Mouse (Mus musculus) liver, embryonic 16.5 days (tissue): ENCODE results near the gene Fkbpl. TPM values are rescaled to one million over a fixed set of nuclear protein-coding genes. Genes with fewer than 3 reads are reported as not detected.
A peak's percentile ranks its signal among the peaks of the same experiment; 100 is the strongest.

ENCODE experiments used
- ATAC-seq: fragments of 200-750 bp; cut with Nextera tagmentation; 2 replicates; pipeline ENCODE4 v1.8.0; 2017; ENCODE audit warnings: low read depth, mild to moderate bottlenecking, moderate number of reproducible peaks, moderate library complexity
- H3K27ac ChIP-seq: fragments of 300-500 bp; sonication (generic); 2 replicates; pipeline ENCODE4 v1.5.1; 2014; ENCODE audit warnings: mild to moderate bottlenecking, low read length
- H3K27me3 ChIP-seq: fragments of 300-500 bp; sonication (generic); 2 replicates; pipeline ENCODE4 v1.6.1; 2014; ENCODE audit warnings: low read depth, low read length, mixed read lengths; ENCODE audit not compliant: control insufficient read depth, insufficient read depth
- H3K36me3 ChIP-seq: fragments of 300-500 bp; sonication (generic); 2 replicates; pipeline ENCODE4 v1.6.1; 2014; ENCODE audit warnings: mild to moderate bottlenecking; ENCODE audit not compliant: control insufficient read depth, insufficient read depth
- H3K4me1 ChIP-seq: fragments of 300-500 bp; sonication (generic); 2 replicates; pipeline ENCODE4 v1.6.1; 2014; ENCODE audit warnings: low read depth, low read length, mixed read lengths; ENCODE audit not compliant: control insufficient read depth
- H3K4me2 ChIP-seq: fragments of 300-500 bp; sonication (generic); 2 replicates; pipeline ENCODE4 v1.6.1; 2014; ENCODE audit warnings: low read depth, low read length, mixed read lengths
- H3K4me3 ChIP-seq: fragments of 300-500 bp; sonication (generic); 2 replicates; pipeline ENCODE4 v1.5.1; 2014; ENCODE audit warnings: low read depth, mild to moderate bottlenecking, low read length
- H3K9ac ChIP-seq: fragments of 300-500 bp; sonication (generic); 2 replicates; pipeline ENCODE4 v1.6.1; 2014; ENCODE audit warnings: low read depth, low read length
- H3K9me3 ChIP-seq: fragments of 300-500 bp; sonication (generic); replicated peaks from 2 replicates; pipeline ENCODE4 v1.6.1; 2016; ENCODE audit warnings: low read length; ENCODE audit not compliant: control insufficient read depth
- WGBS: fragments of 180-500 bp; shearing (Covaris S2); extraction: QIAGEN DNeasy Blood & Tissue Kit; methylation state at CpG from one replicate; pipeline ENCODE4 v1.1.7; 2014; ENCODE audit not compliant: insufficient replicate concordance; 5-methylcytosine and 5-hydroxymethylcytosine counted together
- polyA plus RNA-seq: library from polyadenylated mRNA; unstranded; fragments of >200 nt; fragmentation: Nextera tagmentation; extraction: Ambion mirVana; gene quantifications from 2 replicates; pipeline ENCODE4 v1.2.1, GENCODE M21; 2015

Gene Fkbpl
- polyA plus RNA-seq, 1 experiment from 2014 or later = 3.7 TPM

- Histone ChIP-seq H3K36me3 (no peaks in the 10 kb centered on the region; the same call in 1 of the 2 replicates), H3K27me3 (peaks cover 6% of the 10 kb centered on the region), H3K4me3 (no peak overlapping the region), H3K27ac (no peak overlapping the region), H3K9me3 (no peaks in the 10 kb centered on the region), H3K4me1 (peaks cover 22% of the 10 kb centered on the region), H3K9ac (no peak overlapping the region), H3K4me2 (no peak overlapping the region)
- no peak for ATAC-seq
- 73% methylated on average over 9 of the region's 9 CpGs for WGBS
Observed at GRCm38 (mm10) chr17:34623161-34623560, 21.4 kb upstream of the Fkbpl start.

GRCm38 (mm10) chr17:34624981-34625380, 19.6 kb upstream of the Fkbpl start:
- H3K4me3 ChIP-seq = no peak overlapping the region
- H3K27ac ChIP-seq = no peak overlapping the region
- no peak for ATAC-seq
- peaks cover 25% of the 10 kb centered on the region for H3K4me1 ChIP-seq
- 82% methylated on average over 3 of the region's 3 CpGs for WGBS
- peaks cover 24% of the 10 kb centered on the region for H3K27me3 ChIP-seq
- no peaks in the 10 kb centered on the region for H3K9me3 ChIP-seq
- no peaks in the 10 kb centered on the region; the same call in 1 of the 2 replicates for H3K36me3 ChIP-seq
- H3K9ac ChIP-seq = no peak overlapping the region
- no peak overlapping the region for H3K4me2 ChIP-seq

GRCm38 (mm10) chr17:34626062-34626772, 18.3 kb upstream of the Fkbpl start:
- Histone ChIP-seq H3K36me3 (no peaks in the 10 kb centered on the region; the same call in 1 of the 2 replicates), H3K9ac (peak overlapping the region; percentile 65), H3K27ac (no peak overlapping the region), H3K4me2 (peak overlapping the region; percentile 74), H3K4me1 (peaks cover 33% of the 10 kb centered on the region), H3K4me3 (peak overlapping the region; percentile 72), H3K9me3 (no peaks in the 10 kb centered on the region), H3K27me3 (peaks cover 36% of the 10 kb centered on the region)
- 45% methylated on average over 16 of the region's 16 CpGs for WGBS
- ATAC-seq = no peak

GRCm38 (mm10) chr17:34626773-34627092, 17.8 kb upstream of the Fkbpl start:
- Histone ChIP-seq H3K27me3 (peaks cover 42% of the 10 kb centered on the region), H3K36me3 (no peaks in the 10 kb centered on the region; the same call in 1 of the 2 replicates), H3K27ac (peak overlapping the region; percentile 70), H3K4me3 (peak overlapping the region; percentile 72), H3K4me1 (peaks cover 35% of the 10 kb centered on the region), H3K4me2 (peak overlapping the region; percentile 74), H3K9ac (peak overlapping the region; percentile 65), H3K9me3 (no peaks in the 10 kb centered on the region)
- WGBS = 2% methylated on average over 18 of the region's 18 CpGs
- peak; percentile 46; the same call in 1 of the 2 replicates for ATAC-seq

- Histone ChIP-seq H3K4me3 (peak overlapping the region; percentile 72), H3K27ac (peak overlapping the region; percentile 71), H3K4me2 (peak overlapping the region; percentile 74), H3K4me1 (peaks cover 33% of the 10 kb centered on the region), H3K9me3 (no peaks in the 10 kb centered on the region), H3K9ac (peak overlapping the region; percentile 65), H3K36me3 (no peaks in the 10 kb centered on the region; the same call in 1 of the 2 replicates), H3K27me3 (peaks cover 47% of the 10 kb centered on the region)
- WGBS = under 1% methylated on average over 44 of the region's 45 CpGs
- ATAC-seq = peak; percentile 79
Observed at GRCm38 (mm10) chr17:34627093-34627942, 17.2 kb upstream of the Fkbpl start.

- H3K4me3 ChIP-seq = peak within 1 kb of the TSS; percentile 72
- no peaks in the 10 kb centered on the region for H3K36me3 ChIP-seq
- ATAC-seq = 0 out of 2 replicates have a peak, but pooled peaks have one; percentile 2
- peaks cover 31% of the 10 kb centered on the region for H3K4me1 ChIP-seq
- H3K4me2 ChIP-seq = peak within 1 kb of the TSS; percentile 74
- no peaks in the 10 kb centered on the region for H3K9me3 ChIP-seq
- 8% methylated on average over 29 of the region's 29 CpGs for WGBS
- H3K27me3 ChIP-seq = peaks cover 50% of the 10 kb centered on the region
- peak within 1 kb of the TSS; percentile 71 for H3K27ac ChIP-seq
- peak within 1 kb of the TSS; percentile 65 for H3K9ac ChIP-seq
Observed at GRCm38 (mm10) chr17:34627943-34628643, 16.5 kb upstream of the Fkbpl start, which contains the start of gene Ppt2. Gene Ppt2, minus strand, starts transcription at chr17:34628510.

- peak overlapping the region; percentile 74; the same call in 1 of the 2 replicates for H3K4me2 ChIP-seq
- no peak for ATAC-seq
- H3K27me3 ChIP-seq = peaks cover 50% of the 10 kb centered on the region
- H3K27ac ChIP-seq = no peak overlapping the region
- peaks cover 31% of the 10 kb centered on the region for H3K4me1 ChIP-seq
- H3K4me3 ChIP-seq = no peak overlapping the region
- WGBS = 40% methylated on average over 5 of the region's 5 CpGs
- H3K9me3 ChIP-seq = no peaks in the 10 kb centered on the region
- no peaks in the 10 kb centered on the region for H3K36me3 ChIP-seq
- H3K9ac ChIP-seq = no peak overlapping the region
Observed at GRCm38 (mm10) chr17:34628644-34628967, 16.0 kb upstream of the Fkbpl start.

- Histone ChIP-seq H3K36me3 (no peaks in the 10 kb centered on the region), H3K4me2 (peak within 1 kb of the TSS; percentile 74), H3K27ac (no peak within 1 kb of the TSS), H3K9ac (no peak within 1 kb of the TSS), H3K4me1 (peaks cover 31% of the 10 kb centered on the region), H3K9me3 (no peaks in the 10 kb centered on the region), H3K4me3 (peak within 1 kb of the TSS; percentile 72), H3K27me3 (peaks cover 50% of the 10 kb centered on the region)
- WGBS = 8% methylated on average over 16 of the region's 16 CpGs
- ATAC-seq = no peak
Observed at GRCm38 (mm10) chr17:34629221-34629751, 15.3 kb upstream of the Fkbpl start, which contains the start of gene Prrt1. Gene Prrt1, plus strand, starts transcription at chr17:34629533.
